Mouse (Mus musculus) induced T-regulatory cell, adult 2 months (primary cell): ENCODE results near the gene Zcchc4.
A peak's percentile ranks its signal among the peaks of the same experiment; 100 is the strongest.

Source experiments
- DNase-seq: peaks from one replicate; pipeline ENCODE4 v3.0.0-alpha.2; 2012; ENCODE audit warnings: low read depth

The Zcchc4 gene

GRCm38 (mm10) chr5:52794109-52794508 is 18.9 kb downstream of the Zcchc4 start:
- no peak for DNase-seq

GRCm38 (mm10) chr5:52799274-52799985 is 24.2 kb downstream of the Zcchc4 start:
- no peak for DNase-seq

- DNase-seq, result no peak
Observed at GRCm38 (mm10) chr5:52805801-52806200, 30.6 kb downstream of the Zcchc4 start.

GRCm38 (mm10) chr5:52806349-52806748 is 31.1 kb downstream of the Zcchc4 start:
- DNase-seq, result no peak

- DNase-seq, result no peak
Observed at GRCm38 (mm10) chr5:52807030-52807429, 31.8 kb downstream of the Zcchc4 start.

GRCm38 (mm10) chr5:52810446-52810845 is 35.2 kb downstream of the Zcchc4 start:
- DNase-seq, result no peak

GRCm38 (mm10) chr5:52811056-52811455 is 35.8 kb downstream of the Zcchc4 start:
- DNase-seq, result no peak

GRCm38 (mm10) chr5:52812456-52812855 is 37.2 kb downstream of the Zcchc4 start:
- no peak for DNase-seq

GRCm38 (mm10) chr5:52813312-52813711 is 38.1 kb downstream of the Zcchc4 start:
- no peak for DNase-seq

- no peak for DNase-seq
Observed at GRCm38 (mm10) chr5:52818676-52819075, 43.5 kb downstream of the Zcchc4 start.

- DNase-seq, result peak; percentile 44
Observed at GRCm38 (mm10) chr5:52821691-52822090, 46.5 kb downstream of the Zcchc4 start.

- DNase-seq, result no peak
Observed at GRCm38 (mm10) chr5:52827923-52828322, 52.7 kb downstream of the Zcchc4 start.

- DNase-seq, result peak; percentile 66
Observed at GRCm38 (mm10) chr5:52833005-52833404, 57.8 kb downstream of the Zcchc4 start.

- DNase-seq, result peak; percentile 99
Observed at GRCm38 (mm10) chr5:52833761-52834274, 58.6 kb downstream of the Zcchc4 start, which contains the start of gene Anapc4. Gene Anapc4 (plus strand): TSS chr5:52834012.

GRCm38 (mm10) chr5:52834386-52834785 is 59.2 kb downstream of the Zcchc4 start:
- DNase-seq, result no peak

- no peak for DNase-seq
Observed at GRCm38 (mm10) chr5:52844319-52844718, 69.1 kb downstream of the Zcchc4 start.

- DNase-seq, result peak; percentile 8
Observed at GRCm38 (mm10) chr5:52855727-52856126, 80.5 kb downstream of the Zcchc4 start.

- DNase-seq, result no peak
Observed at GRCm38 (mm10) chr5:52864446-52864845, 89.2 kb downstream of the Zcchc4 start.

GRCm38 (mm10) chr5:52865825-52866224 is 90.6 kb downstream of the Zcchc4 start:
- no peak for DNase-seq

GRCm38 (mm10) chr5:52866361-52867155 is 91.3 kb downstream of the Zcchc4 start:
- no peak for DNase-seq

GRCm38 (mm10) chr5:52868918-52869703 is 93.9 kb downstream of the Zcchc4 start:
- no peak for DNase-seq

- no peak for DNase-seq
Observed at GRCm38 (mm10) chr5:52871461-52871860, 96.3 kb downstream of the Zcchc4 start.
